Mouse (Mus musculus): ENCODE data around the gene Serpina3j. TPM values are rescaled to one million over a fixed set of nuclear protein-coding genes. Genes with fewer than 3 reads are reported as not detected.
A peak's percentile ranks its signal among the peaks of the same experiment; 100 is the strongest.
"Not testable (repeated sequence)": the region's sequence is repeated elsewhere in the genome, so short reads cannot be mapped to it uniquely, and the experiment has no call there.

Gene Serpina3j
- polyA plus RNA-seq, 1 experiment, result not detected

DNA sequence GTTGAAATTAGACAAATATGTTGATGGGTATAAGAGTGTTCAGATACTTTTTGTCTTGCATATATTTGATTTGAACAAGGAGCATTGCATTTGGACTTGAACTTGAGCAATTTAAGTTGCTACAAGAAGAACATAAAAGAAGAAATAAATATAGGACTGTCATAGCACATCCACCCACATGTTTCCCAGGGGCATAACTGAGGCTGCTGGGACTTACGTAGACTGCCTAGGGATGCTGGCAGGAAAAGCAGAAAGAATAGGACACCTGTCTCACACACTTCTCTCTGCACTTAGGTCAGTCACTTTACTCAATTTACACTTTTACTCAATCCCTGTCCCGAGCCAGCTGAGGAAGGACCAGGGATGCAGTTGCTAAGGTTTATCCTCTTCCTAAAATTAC lies 20.4 kb upstream of the Serpina3j start:
- no peak for DNase-seq
- no peaks in the 10 kb centered on the region for H3K27me3 ChIP-seq (replicated peaks; ENCODE audit: control insufficient read depth, insufficient read depth, low read length)
- TF ChIP-seq CTCF (conservative IDR thresholded peaks at IDR 0.05; ENCODE audit: insufficient read depth, insufficient read length, low read depth, low read length) (no peak), POLR2A (IDR thresholded peaks at IDR 0.05; ENCODE audit: low read depth, low read length) (no peak)
- H3K27ac ChIP-seq (ENCODE audit: insufficient read depth, low read depth, low read length), result no peak overlapping the region
- WGBS, result 84% methylated on average over 2 of the region's 2 CpGs
- H3K36me3 ChIP-seq (ENCODE audit: control insufficient read depth, insufficient read depth, low read length), result no peaks in the 10 kb centered on the region
- no peak overlapping the region for H3K4me3 ChIP-seq (ENCODE audit: insufficient read depth, low read depth, low read length)
- no peaks in the 10 kb centered on the region for H3K4me1 ChIP-seq (ENCODE audit: control insufficient read depth, insufficient read depth, low read length)

DNA sequence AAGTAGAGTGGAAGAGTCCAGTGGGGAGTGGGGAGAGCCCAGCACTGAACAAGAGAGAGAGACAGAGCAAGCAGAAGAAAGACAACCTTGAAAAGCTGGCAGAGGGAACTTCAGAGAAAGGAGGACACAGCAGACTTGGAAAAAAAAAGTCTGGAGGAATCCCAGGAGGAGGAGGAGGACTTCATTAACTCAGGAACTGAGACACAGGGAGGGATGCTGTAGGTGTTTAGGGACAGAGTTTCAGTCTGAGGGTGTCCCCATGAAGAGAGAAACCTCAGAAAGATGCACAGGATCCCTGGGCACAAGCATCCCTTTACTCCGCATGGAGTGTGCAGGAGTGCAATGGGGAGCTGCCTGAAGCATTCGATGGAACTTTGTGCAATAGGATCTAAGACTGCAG lies 16.3 kb upstream of the Serpina3j start:
- 91% methylated on average over 2 of the region's 2 CpGs for WGBS
- Histone ChIP-seq H3K27me3 (replicated peaks; ENCODE audit: control insufficient read depth, insufficient read depth, low read length) (no peaks in the 10 kb centered on the region), H3K36me3 (ENCODE audit: control insufficient read depth, insufficient read depth, low read length) (no peaks in the 10 kb centered on the region), H3K4me1 (ENCODE audit: control insufficient read depth, insufficient read depth, low read length) (no peaks in the 10 kb centered on the region), H3K4me3 (ENCODE audit: insufficient read depth, low read depth, low read length) (no peak overlapping the region), H3K27ac (ENCODE audit: insufficient read depth, low read depth, low read length) (no peak overlapping the region)
- no peak for DNase-seq
- TF ChIP-seq CTCF (conservative IDR thresholded peaks at IDR 0.05; ENCODE audit: insufficient read depth, insufficient read length, low read depth, low read length) (no peak), POLR2A (IDR thresholded peaks at IDR 0.05; ENCODE audit: low read depth, low read length) (no peak)

DNA sequence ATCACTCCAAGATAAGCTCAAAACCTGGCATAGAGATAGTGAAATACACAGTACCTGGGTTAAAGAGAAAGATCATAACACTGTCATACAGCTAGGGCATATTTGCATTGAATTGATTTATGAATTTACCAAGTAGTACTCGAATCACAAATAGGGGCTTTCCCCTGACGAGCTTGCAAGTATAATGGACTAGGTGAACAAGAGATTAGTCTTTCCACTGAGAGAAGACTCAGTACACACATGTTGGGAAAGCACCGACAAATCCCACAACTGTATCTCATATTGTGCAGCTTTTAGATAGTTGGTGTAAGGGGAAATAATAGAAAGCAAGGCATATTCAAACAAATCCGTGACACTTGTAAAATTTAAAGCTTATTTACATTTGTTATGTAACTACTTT lies 8.4 kb upstream of the Serpina3j start:
- no peaks in the 10 kb centered on the region for H3K4me1 ChIP-seq (ENCODE audit: control insufficient read depth, insufficient read depth, low read length)
- H3K27me3 ChIP-seq (replicated peaks; ENCODE audit: control insufficient read depth, insufficient read depth, low read length), result no peaks in the 10 kb centered on the region
- WGBS, result 82% methylated on average over 4 of the region's 4 CpGs
- no peak overlapping the region for H3K27ac ChIP-seq (ENCODE audit: insufficient read depth, low read depth, low read length)
- no peak for TF ChIP-seq CTCF (conservative IDR thresholded peaks at IDR 0.05; ENCODE audit: insufficient read depth, insufficient read length, low read depth, low read length)
- TF ChIP-seq POLR2A (IDR thresholded peaks at IDR 0.05; ENCODE audit: low read depth, low read length), result no peak
- no peaks in the 10 kb centered on the region for H3K36me3 ChIP-seq (ENCODE audit: control insufficient read depth, insufficient read depth, low read length)
- H3K4me3 ChIP-seq (ENCODE audit: insufficient read depth, low read depth, low read length), result no peak overlapping the region
- no peak for DNase-seq

DNA sequence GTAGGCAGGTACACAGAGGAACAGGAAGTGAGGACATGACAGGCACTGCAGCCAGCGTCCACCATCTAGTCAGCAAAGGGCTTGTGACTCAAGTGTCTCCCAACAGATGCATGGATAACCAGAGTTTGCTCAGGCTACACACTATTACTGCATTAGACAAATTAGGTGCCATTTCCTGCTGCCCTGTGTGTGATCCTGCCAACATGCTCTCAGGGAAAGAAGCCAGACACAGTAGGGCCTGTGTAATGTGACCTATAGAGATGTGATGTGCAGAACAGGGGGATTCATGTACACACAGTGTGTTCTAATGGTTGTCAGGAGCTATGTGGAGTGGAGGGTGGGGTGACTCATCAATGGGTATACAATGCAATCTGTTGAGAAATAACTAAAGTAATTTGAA lies 8.1 kb downstream of the Serpina3j start:
- Histone ChIP-seq H3K4me3 (ENCODE audit: insufficient read depth, low read depth, low read length) (no peak overlapping the region), H3K36me3 (ENCODE audit: control insufficient read depth, insufficient read depth, low read length) (no peaks in the 10 kb centered on the region), H3K27ac (ENCODE audit: insufficient read depth, low read depth, low read length) (no peak overlapping the region), H3K27me3 (replicated peaks; ENCODE audit: control insufficient read depth, insufficient read depth, low read length) (no peaks in the 10 kb centered on the region), H3K4me1 (ENCODE audit: control insufficient read depth, insufficient read depth, low read length) (no peaks in the 10 kb centered on the region)
- 58% methylated on average over 1 of the region's 1 CpGs for WGBS
- TF ChIP-seq CTCF (conservative IDR thresholded peaks at IDR 0.05; ENCODE audit: insufficient read depth, insufficient read length, low read depth, low read length) (no peak), POLR2A (IDR thresholded peaks at IDR 0.05; ENCODE audit: low read depth, low read length) (no peak)
- no peak for DNase-seq

DNA sequence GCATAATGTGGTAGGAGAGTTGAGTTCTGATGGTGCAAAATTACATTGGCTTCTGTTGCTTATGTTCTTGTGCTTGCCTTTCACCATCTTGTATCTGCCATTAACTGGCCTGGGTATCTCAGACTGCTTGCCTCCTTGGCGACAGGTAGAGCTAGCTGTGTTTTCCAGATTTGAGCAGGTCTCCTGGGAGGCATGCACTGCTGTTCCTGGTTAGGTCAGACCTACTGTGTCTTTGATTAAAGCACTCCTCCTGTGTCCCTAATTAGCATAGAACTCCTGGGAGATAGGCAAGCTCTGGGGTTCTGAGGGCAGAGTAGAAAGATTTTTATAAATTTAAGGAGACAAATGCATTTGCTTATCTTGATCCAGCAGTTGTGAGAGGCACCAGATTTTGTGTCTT lies 17.3 kb downstream of the Serpina3j start:
- DNase-seq, result no peak
- Histone ChIP-seq H3K27me3 (replicated peaks; ENCODE audit: control insufficient read depth, insufficient read depth, low read length) (no peaks in the 10 kb centered on the region), H3K36me3 (ENCODE audit: control insufficient read depth, insufficient read depth, low read length) (no peaks in the 10 kb centered on the region), H3K4me3 (ENCODE audit: insufficient read depth, low read depth, low read length) (no peak overlapping the region), H3K4me1 (ENCODE audit: control insufficient read depth, insufficient read depth, low read length) (no peaks in the 10 kb centered on the region), H3K27ac (ENCODE audit: insufficient read depth, low read depth, low read length) (no peak overlapping the region)
- WGBS, result 71% methylated on average over 1 of the region's 1 CpGs
- no peak for TF ChIP-seq POLR2A (IDR thresholded peaks at IDR 0.05; ENCODE audit: low read depth, low read length)
- no peak for TF ChIP-seq CTCF (conservative IDR thresholded peaks at IDR 0.05; ENCODE audit: insufficient read depth, insufficient read length, low read depth, low read length)

DNA sequence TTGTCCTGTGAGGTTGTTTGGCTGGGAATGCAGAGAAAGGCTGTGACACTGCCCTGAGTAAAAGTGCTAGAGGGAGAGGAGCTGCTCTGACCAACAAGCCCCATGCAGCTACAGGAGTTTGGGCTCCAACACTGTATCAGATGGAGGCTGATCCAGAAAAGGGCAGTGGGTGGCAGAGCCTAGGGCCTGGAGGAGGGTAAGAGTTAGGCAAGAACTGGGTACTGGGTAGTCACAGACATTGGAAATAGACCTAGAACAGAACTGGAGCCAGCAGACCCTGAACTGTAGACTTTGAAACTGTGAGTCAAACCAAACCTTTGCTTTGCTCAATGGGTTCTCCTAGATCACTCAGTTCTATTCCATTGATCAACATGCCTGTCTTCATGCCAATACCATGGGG lies 22.5 kb downstream of the Serpina3j start:
- H3K27ac ChIP-seq (ENCODE audit: insufficient read depth, low read depth, low read length); H3K4me1 ChIP-seq (ENCODE audit: control insufficient read depth, insufficient read depth, low read length); H3K36me3 ChIP-seq (ENCODE audit: control insufficient read depth, insufficient read depth, low read length); H3K4me3 ChIP-seq (ENCODE audit: insufficient read depth, low read depth, low read length); H3K27me3 ChIP-seq (replicated peaks; ENCODE audit: control insufficient read depth, insufficient read depth, low read length): not testable (repeated sequence)
- peak; percentile 40 for DNase-seq

DNA sequence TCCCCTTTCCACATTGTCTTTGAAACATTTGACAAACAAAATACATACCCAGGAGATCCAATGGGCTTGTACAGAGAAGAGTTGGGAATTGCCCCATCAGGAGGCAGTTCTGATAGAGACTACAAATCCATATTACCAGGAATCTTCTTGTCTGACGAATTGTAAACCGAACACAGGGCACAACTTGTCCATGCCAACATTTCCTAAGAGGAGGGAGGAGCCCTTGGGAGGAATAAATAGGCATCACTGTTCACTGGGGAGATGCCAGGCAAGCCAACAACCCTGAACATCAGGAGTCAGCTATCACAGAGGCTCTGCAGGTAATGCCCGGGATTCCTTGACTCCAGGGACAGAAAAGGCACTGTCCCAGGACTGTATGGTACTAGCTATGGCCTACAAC lies 23.9 kb downstream of the Serpina3j start, which contains the start of the genes Serpina3k and Serpina3m:
Gene Serpina3k, plus strand, starts transcription at position 261 of the 400 bp plus-strand sequence.
Gene Serpina3m, plus strand, starts transcription at position 261 of the 400 bp plus-strand sequence.
- not testable (repeated sequence) for DNase-seq; H3K27me3 ChIP-seq (replicated peaks; ENCODE audit: control insufficient read depth, insufficient read depth, low read length); H3K4me3 ChIP-seq (ENCODE audit: insufficient read depth, low read depth, low read length); H3K27ac ChIP-seq (ENCODE audit: insufficient read depth, low read depth, low read length); H3K36me3 ChIP-seq (ENCODE audit: control insufficient read depth, insufficient read depth, low read length); H3K4me1 ChIP-seq (ENCODE audit: control insufficient read depth, insufficient read depth, low read length)
- WGBS, result 82% methylated on average over 3 of the region's 3 CpGs

DNA sequence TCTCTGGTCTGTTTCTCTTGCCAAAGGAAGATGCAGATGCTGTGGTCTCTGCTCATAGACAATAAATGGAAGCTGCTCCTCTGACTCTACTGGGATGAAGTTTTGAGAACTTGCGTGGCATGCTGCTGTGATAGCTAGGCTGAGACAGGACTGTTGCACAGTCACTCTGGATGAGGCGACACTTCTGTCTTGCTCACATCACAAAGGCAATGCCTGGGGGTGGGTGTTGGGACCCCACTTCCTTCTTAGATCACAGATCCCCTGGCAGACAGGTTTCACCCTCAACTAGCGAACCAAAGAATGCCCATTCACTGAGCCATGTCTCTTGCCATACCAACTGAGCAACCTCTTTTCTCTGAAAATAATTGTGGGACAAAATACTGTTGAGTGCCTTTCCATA lies 24.4 kb downstream of the Serpina3j start:
- H3K27ac ChIP-seq (ENCODE audit: insufficient read depth, low read depth, low read length), result no peak overlapping the region
- no peaks in the 10 kb centered on the region for H3K36me3 ChIP-seq (ENCODE audit: control insufficient read depth, insufficient read depth, low read length)
- no peak overlapping the region for H3K4me3 ChIP-seq (ENCODE audit: insufficient read depth, low read depth, low read length)
- no peak for DNase-seq
- WGBS, result 93% methylated on average over 3 of the region's 3 CpGs
- TF ChIP-seq POLR2A (IDR thresholded peaks at IDR 0.05; ENCODE audit: low read depth, low read length), result no peak
- no peak for TF ChIP-seq CTCF (conservative IDR thresholded peaks at IDR 0.05; ENCODE audit: insufficient read depth, insufficient read length, low read depth, low read length)
- H3K27me3 ChIP-seq (replicated peaks; ENCODE audit: control insufficient read depth, insufficient read depth, low read length), result no peaks in the 10 kb centered on the region
- no peaks in the 10 kb centered on the region for H3K4me1 ChIP-seq (ENCODE audit: control insufficient read depth, insufficient read depth, low read length)

DNA sequence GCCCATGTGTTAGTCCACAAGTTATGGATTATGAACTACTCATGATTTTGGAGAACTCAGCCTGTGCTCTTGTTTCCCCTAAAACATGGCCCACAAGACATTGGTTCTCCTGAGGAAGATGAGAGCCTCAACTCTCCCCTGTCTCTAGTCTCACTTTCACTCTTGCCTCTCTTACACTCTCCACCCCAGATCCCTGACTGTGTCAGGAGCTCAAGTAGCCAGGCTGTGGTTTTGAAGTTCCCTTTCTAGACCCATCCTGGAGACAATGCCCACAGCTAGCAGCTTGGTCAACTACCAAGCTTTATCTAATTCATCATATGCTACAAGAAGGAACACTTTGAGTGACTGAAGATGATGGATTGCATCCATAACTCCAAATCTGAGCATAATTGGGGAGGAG lies 28.1 kb downstream of the Serpina3j start:
- H3K4me3 ChIP-seq (ENCODE audit: insufficient read depth, low read depth, low read length); H3K36me3 ChIP-seq (ENCODE audit: control insufficient read depth, insufficient read depth, low read length); H3K27ac ChIP-seq (ENCODE audit: insufficient read depth, low read depth, low read length); DNase-seq; H3K4me1 ChIP-seq (ENCODE audit: control insufficient read depth, insufficient read depth, low read length); H3K27me3 ChIP-seq (replicated peaks; ENCODE audit: control insufficient read depth, insufficient read depth, low read length): not testable (repeated sequence)
